23 mouse cellular contexts compared by ENCODE assay signal in the genomic region with DNA sequence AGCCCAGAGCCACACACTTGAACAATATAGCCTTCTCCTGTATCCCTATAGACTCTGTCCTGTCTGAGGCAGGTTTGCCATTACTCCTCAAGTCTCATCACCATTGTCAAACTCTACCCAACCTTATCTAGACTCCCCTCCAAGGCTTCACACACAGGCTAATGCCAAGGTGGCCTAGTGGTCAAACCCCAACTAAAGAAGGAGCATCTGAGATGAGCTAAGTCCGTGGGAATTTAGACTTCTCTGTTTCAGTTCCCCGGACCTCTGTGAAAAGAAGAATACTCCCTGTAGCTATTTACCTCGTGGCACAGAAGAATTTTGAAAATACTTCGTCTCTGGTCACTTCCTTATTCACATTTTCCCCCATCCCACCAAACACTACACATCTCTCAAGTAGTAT. TPM values are rescaled to one million over a fixed set of nuclear protein-coding genes. Genes with fewer than 3 reads are reported as not detected.
DNase-seq lines count a peak whose midpoint lies in the region; ATAC-seq and TF ChIP-seq lines count a peak whose summit lies in the region.
"Had no signal": no experiment of that assay in that cellular context is flagged by ENCODE, and none has a peak within 500 bp of the region (broad histone marks: within the 10 kb centered on the region; RNA-seq: fewer than 3 reads in every experiment).

No protein-coding gene starts in this region.

- H3K27me3 ChIP-seq in lung, postnatal 0 days (replicated peaks; ENCODE audit: insufficient read depth, low read length): no peaks in the 10 kb centered on the region
- no peaks in the 10 kb centered on the region for H3K27me3 ChIP-seq in forebrain, embryonic 11.5 days (ENCODE audit: control insufficient read depth, insufficient read depth, low read length)
- H3K27me3 ChIP-seq: embryonic facial prominence, embryonic 12.5 days; forebrain, embryonic 12.5 days; hindbrain, embryonic 13.5 days had no signal

- no peak overlapping the region for H3K4me2 ChIP-seq in lung, postnatal 0 days (replicated peaks; ENCODE audit: low read depth, low read length)
- no peak overlapping the region for H3K4me2 ChIP-seq in forebrain, embryonic 11.5 days (ENCODE audit: low read depth, low read length, severe bottlenecking)
- H3K4me2 ChIP-seq: embryonic facial prominence, embryonic 12.5 days; forebrain, embryonic 12.5 days; hindbrain, embryonic 13.5 days had no signal

- intact Hi-C loops in heart, postnatal 10 days (cut with DNase I): no loop called here

- H3K9me3 ChIP-seq in lung, postnatal 0 days (ENCODE audit: low read length): no peaks in the 10 kb centered on the region
- H3K9me3 ChIP-seq in forebrain, embryonic 11.5 days (ENCODE audit: control insufficient read depth, low read length): no peaks in the 10 kb centered on the region
- H3K9me3 ChIP-seq: forebrain, embryonic 12.5 days; heart, embryonic 10.5 days; hindbrain, embryonic 13.5 days had no signal

- H3K4me1 ChIP-seq in lung, postnatal 0 days (ENCODE audit: insufficient read depth, low read depth, low read length): no peaks in the 10 kb centered on the region; the same call in 1 of the 2 replicates
- no peaks in the 10 kb centered on the region for H3K4me1 ChIP-seq in forebrain, embryonic 11.5 days (replicated peaks; ENCODE audit: control insufficient read depth, insufficient read depth, low read length)
- H3K4me1 ChIP-seq: hindbrain, embryonic 13.5 days had no signal

- no peak overlapping the region for H3K4me3 ChIP-seq in lung, postnatal 0 days (ENCODE audit: low read depth, low read length)
- H3K4me3 ChIP-seq in forebrain, embryonic 11.5 days (ENCODE audit: low read depth, low read length): no peak overlapping the region
- H3K4me3 ChIP-seq: embryonic facial prominence, embryonic 12.5 days; forebrain, embryonic 12.5 days; gastrocnemius, adult 2 months; heart, embryonic 10.5 days; hindbrain, embryonic 13.5 days had no signal

- no peak for TF ChIP-seq CTCF in lung, postnatal 0 days (IDR thresholded peaks at IDR 0.05)

- H3K9ac ChIP-seq in lung, postnatal 0 days (replicated peaks; ENCODE audit: low read depth): no peak overlapping the region
- H3K9ac ChIP-seq in forebrain, embryonic 11.5 days (ENCODE audit: low read length): no peak overlapping the region
- H3K9ac ChIP-seq: embryonic facial prominence, embryonic 12.5 days; forebrain, embryonic 12.5 days; hindbrain, embryonic 13.5 days had no signal

- DNase-seq in heart, adult 11 months: peak; percentile 87
- no peak for DNase-seq in heart, postnatal 10 days
- DNase-seq in lung, postnatal 0 days (ENCODE audit: low spot score): peak; percentile 19
- no peak for DNase-seq in lung, postnatal 25 days (ENCODE audit: low spot score)
- no peak for DNase-seq in forebrain, embryonic 11.5 days (ENCODE audit: low spot score)
- no peak for DNase-seq in adrenal gland, postnatal 36 days
- DNase-seq: adrenal gland, postnatal 10 days; B cell, adult 2 months; cerebellum, adult 11 months; cerebellum, adult 8-10 months; cerebellum, postnatal 14 days; gastrocnemius, adult 2 months; gastrocnemius, postnatal 25 days; heart, adult 18-20 months; heart, postnatal 14 days had no signal

- ATAC-seq in lung, postnatal 0 days: no peak
- ATAC-seq in megakaryocyte, adult 5-6 weeks (ENCODE audit: poor library complexity, severe bottlenecking): peak; percentile 69
- no peak for ATAC-seq in forebrain, embryonic 11.5 days (replicated peaks; ENCODE audit: low FRiP score)
- ATAC-seq: CD4-positive, CD25-positive, alpha-beta regulatory T cell, adult 4 months; forebrain, embryonic 16.5 days; hindbrain, postnatal 0 days had no signal

- H3K27ac ChIP-seq in lung, postnatal 0 days (ENCODE audit: low read length): no peak overlapping the region
- H3K27ac ChIP-seq in forebrain, embryonic 11.5 days (ENCODE audit: low read depth, low read length): no peak overlapping the region
- H3K27ac ChIP-seq: embryonic facial prominence, embryonic 12.5 days; forebrain, embryonic 12.5 days; gastrocnemius, adult 2 months; heart, embryonic 10.5 days; hindbrain, embryonic 13.5 days; hindbrain, postnatal 0 days had no signal

- no peak for TF ChIP-seq EP300 in lung, postnatal 0 days (IDR thresholded peaks at IDR 0.05)

- 67% methylated on average over 4 of the region's 4 CpGs for WGBS in lung, postnatal 0 days
- 85% methylated on average over 4 of the region's 4 CpGs for whole genome bisulfite sequencing in forebrain, embryonic 11.5 days

- no peaks in the 10 kb centered on the region for H3K36me3 ChIP-seq in lung, postnatal 0 days (ENCODE audit: insufficient read depth, low read length)
- no peaks in the 10 kb centered on the region for H3K36me3 ChIP-seq in forebrain, embryonic 11.5 days (ENCODE audit: control insufficient read depth, insufficient read depth, low read length)
- H3K36me3 ChIP-seq: embryonic facial prominence, embryonic 12.5 days; forebrain, embryonic 12.5 days; heart, embryonic 10.5 days; hindbrain, embryonic 13.5 days had no signal

RNA-seq across cellular contexts. Expression of gene Fyb, which starts 39.5 kb away (rescaled TPM):
- total RNA-seq in heart, postnatal 10 days (2021): 10 to 100 TPM; 10.3 to 13.2 TPM
- polyA plus RNA-seq in lung, postnatal 0 days (2015; fragmentation: Nextera tagmentation; extraction: Ambion mirVana): 7.5 TPM in 2 replicates
- 319 and 334 TPM in 2 replicates for total RNA-seq in megakaryocyte, adult 5-6 weeks (2015)
- 128 and 161 TPM in 2 replicates for total RNA-seq in megakaryocyte, adult 5-6 weeks (2017)
- polyA plus RNA-seq in forebrain, embryonic 11.5 days (2014; fragmentation: Nextera tagmentation; extraction: Ambion mirVana): 2.9 and 4.0 TPM in 2 replicates
- total RNA-seq in adrenal gland, postnatal 36 days (2021): 10 to 100 TPM; 22.9 to 27.0 TPM

Comparison
In these comparisons a context has a peak if more than half of its experiments do, and no peak if none do; other contexts are left out.
1. DNase-seq: peak in heart, adult 11 months (single experiment) and lung, postnatal 0 days (single experiment); none in heart, postnatal 10 days (0 of 2), lung, postnatal 25 days (single experiment), forebrain, embryonic 11.5 days (single experiment) and adrenal gland, postnatal 36 days (0 of 2).
2. RNA of gene Fyb, which starts 39.5 kb away (total RNA-seq): 128 to 334 TPM in megakaryocyte, adult 5-6 weeks; 22.9 to 27.0 TPM in adrenal gland, postnatal 36 days and 10.3 to 13.2 TPM in heart, postnatal 10 days; every median in the first group is over 4 times any median in the second.